Mouse (Mus musculus): ENCODE measurements around the gene Zfp143.

DNA sequence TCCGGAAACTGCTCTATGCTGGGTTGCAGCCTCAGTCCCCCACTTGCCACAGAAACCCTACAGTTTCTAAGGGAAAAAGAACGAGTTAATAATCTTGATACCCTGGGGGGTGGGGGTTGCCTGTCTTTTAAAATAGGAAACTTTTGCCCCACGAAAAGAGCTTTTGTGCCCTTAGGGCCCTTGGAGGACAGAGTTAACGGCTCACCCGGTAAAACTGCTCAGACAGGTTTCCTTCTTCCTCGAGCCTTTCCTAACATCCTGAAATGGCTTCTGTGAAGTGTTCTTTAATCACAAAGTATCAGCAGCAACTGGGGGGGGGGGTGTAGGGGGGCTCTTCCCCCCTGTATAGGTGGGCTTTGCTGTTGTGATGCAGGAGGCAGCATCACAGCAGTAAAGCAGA is 39.8 kb downstream of the Zfp143 start:
- no peak for TF ChIP-seq CTCF (IDR thresholded peaks at IDR 0.05)
- no peak for TF ChIP-seq POLR2A (IDR thresholded peaks at IDR 0.05; ENCODE audit: insufficient read depth, low read depth, low read length)

Data from heart, adult 2 months (tissue).